Mouse (Mus musculus) mouse embryonic stem cell (cell line): ENCODE measurements around the gene Sap18b.
"Not testable (repeated sequence)": the region's sequence is repeated elsewhere in the genome, so short reads cannot be mapped to it uniquely, and the experiment has no call there.

Source experiments
- in situ Hi-C, 2 experiments: fragments of 300-500 bp; cut with MboI; formaldehyde crosslinking; loops; 1 replicate in 1 of 2; 3 replicates in 1 of 2; pipeline ENCODE4 v1.14.3; 2019 to 2020; ENCODE audit warnings: low sequenced_read_pairs in 2 of 2, low pct_unique_long_range_greater_than_20kb in 1 of 2, mixed read lengths in 1 of 2; ENCODE audit not compliant: unreplicated experiment in 1 of 2

Sap18b gene

GRCm38 (mm10) chr8:95854174-95854573 lies 29.0 kb downstream of the Sap18b start:
- in situ Hi-C loops = no loop called here

GRCm38 (mm10) chr8:95863761-95864440 lies 38.8 kb downstream of the Sap18b start:
- in situ Hi-C loops = not testable (repeated sequence)

GRCm38 (mm10) chr8:95864851-95865250 lies 39.7 kb downstream of the Sap18b start:
- in situ Hi-C loops = not testable (repeated sequence)

DNA sequence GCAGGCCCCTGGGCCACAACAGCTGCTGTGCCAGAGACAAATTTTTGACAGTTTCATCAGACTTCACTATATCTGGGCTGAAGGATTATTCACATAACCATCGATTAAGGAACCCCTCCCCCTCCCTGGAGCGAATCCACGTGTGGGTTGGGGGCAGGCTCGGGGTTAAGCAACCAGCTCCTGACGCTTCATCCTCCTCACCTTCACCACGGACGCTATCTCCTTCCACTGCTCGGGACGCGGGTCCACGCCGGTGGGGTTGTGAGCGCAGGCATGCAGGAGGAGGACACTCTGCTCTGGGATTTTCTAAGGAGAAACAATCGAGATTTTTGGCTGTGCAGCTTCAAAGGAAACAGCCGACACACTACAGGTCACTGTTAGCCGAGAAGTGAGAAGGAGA lies 46.5 kb downstream of the Sap18b start:
- in situ Hi-C loops = no loop called here

- in situ Hi-C loops = no loop called here
Measured at GRCm38 (mm10) chr8:95875270-95875669, 50.1 kb downstream of the Sap18b start.
